Mouse (Mus musculus) megakaryocyte-erythroid progenitor cell, adult 5-6 weeks (primary cell): ENCODE data around the gene Zfp112. TPM values are rescaled to one million over a fixed set of nuclear protein-coding genes. Genes with fewer than 3 reads are reported as not detected.
A peak's percentile ranks its signal among the peaks of the same experiment; 100 is the strongest.
"Not testable (repeated sequence)": the region's sequence is repeated elsewhere in the genome, so short reads cannot be mapped to it uniquely, and the experiment has no call there.

Experiments used
- ATAC-seq: replicated peaks from 2 replicates; pipeline ENCODE4 v1.8.0; 2016; ENCODE audit warnings: mild to moderate bottlenecking, inconsistent platforms; ENCODE audit not compliant: severe bottlenecking, poor library complexity, low FRiP score, low TSS enrichment
- total RNA-seq, 2 experiments: library from RNA; stranded (forward) in 1 of 2; stranded (reverse) in 1 of 2; fragments of 200-1000, 215-1000 nt in 1 of 2; fragments of >200 nt in 1 of 2; fragmentation: Nextera tagmentation in 1 of 2; gene quantifications; 2 replicates each; pipeline ENCODE4 v1.2.3; 2014 to 2017

Zfp112 gene
- total RNA-seq (2014; fragmentation: Nextera tagmentation) (0.20 and 0.22 TPM in 2 replicates), total RNA-seq (2017) (0.75 and 1.4 TPM in 2 replicates)

GRCm38 (mm10) chr7:24112156-24112856, at the start of gene Zfp112:
Gene Zfp112, plus strand, starts transcription at chr7:24112314.
- peak; percentile 72 for ATAC-seq

- ATAC-seq: not testable (repeated sequence)
Measured at GRCm38 (mm10) chr7:24074424-24074823, 37.7 kb upstream of the Zfp112 start.

GRCm38 (mm10) chr7:24081634-24082431, 30.3 kb upstream of the Zfp112 start, which contains the start of gene Zfp180:
Gene Zfp180, plus strand, starts transcription at chr7:24081924.
- peak; percentile 92 for ATAC-seq

GRCm38 (mm10) chr7:24082457-24083235, 29.5 kb upstream of the Zfp112 start:
- ATAC-seq: peak; percentile 47

- no peak for ATAC-seq
Measured at GRCm38 (mm10) chr7:24086871-24087270, 25.2 kb upstream of the Zfp112 start.

GRCm38 (mm10) chr7:24087485-24088125, 24.5 kb upstream of the Zfp112 start:
- no peak for ATAC-seq

- ATAC-seq: no peak
Measured at GRCm38 (mm10) chr7:24104403-24104802, 7.7 kb upstream of the Zfp112 start.

GRCm38 (mm10) chr7:24105144-24105703, 6.9 kb upstream of the Zfp112 start:
- ATAC-seq: no peak

GRCm38 (mm10) chr7:24110839-24111238, 1.3 kb upstream of the Zfp112 start:
- no peak for ATAC-seq

GRCm38 (mm10) chr7:24111772-24112155, 350 bp upstream of the Zfp112 start:
- ATAC-seq: no peak

- ATAC-seq: peak; percentile 85
Measured at GRCm38 (mm10) chr7:24113001-24113400, 887 bp downstream of the Zfp112 start.

- peak; percentile 43 for ATAC-seq
Measured at GRCm38 (mm10) chr7:24116655-24117054, 4.5 kb downstream of the Zfp112 start.

- no peak for ATAC-seq
Measured at GRCm38 (mm10) chr7:24133425-24133995, 21.4 kb downstream of the Zfp112 start.

- peak; percentile 100 for ATAC-seq
Measured at GRCm38 (mm10) chr7:24133996-24134828, 22.1 kb downstream of the Zfp112 start, which contains the start of gene Zfp235. Gene Zfp235, plus strand, starts transcription at chr7:24134169.

- no peak for ATAC-seq
Measured at GRCm38 (mm10) chr7:24142566-24142965, 30.5 kb downstream of the Zfp112 start.

GRCm38 (mm10) chr7:24153272-24153671, 41.2 kb downstream of the Zfp112 start:
- peak; percentile 79; the same call in 1 of the 2 replicates for ATAC-seq

GRCm38 (mm10) chr7:24172191-24172590, 60.1 kb downstream of the Zfp112 start:
- ATAC-seq: no peak
